Mouse (Mus musculus) kidney, adult 10 weeks (tissue): ENCODE results near the gene Olfr1115. TPM values are rescaled to one million over a fixed set of nuclear protein-coding genes. Genes with fewer than 3 reads are reported as not detected.

Source experiments
- polyA plus RNA-seq: library from polyadenylated mRNA; stranded (reverse); fragments of 350-450 nt; fragmentation: Illumina TruSeq; extraction: RNeasy Lipid Tissue Mini Kit (QIAGEN cat#74804); gene quantifications from one replicate; pipeline ENCODE4 v1.2.3, GENCODE M21; 2014; ENCODE audit warnings: low read depth, low replicate concordance

Olfr1115 gene
- not detected for polyA plus RNA-seq

DNA sequence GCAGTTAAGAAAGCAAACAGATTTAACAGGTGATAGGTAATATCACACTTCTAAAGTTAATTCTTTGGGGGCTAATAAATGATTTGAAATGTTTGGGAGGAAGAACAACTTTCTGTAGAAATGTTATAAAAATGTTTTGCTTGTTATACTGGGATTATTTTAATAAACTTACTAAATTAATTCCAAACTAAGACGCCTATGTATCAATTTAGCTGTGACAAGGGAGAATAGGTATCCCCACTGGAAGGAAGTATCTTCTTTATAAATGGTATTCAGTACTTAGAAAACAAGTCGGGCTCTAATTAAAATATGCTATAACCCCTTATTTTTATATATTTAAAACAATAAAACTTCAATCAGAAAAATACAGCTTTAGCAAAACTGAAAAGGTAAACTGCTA is at the start of gene Olfr1115:
Gene Olfr1115 (plus strand): TSS at position 301 of the 400 bp plus-strand sequence.

DNA sequence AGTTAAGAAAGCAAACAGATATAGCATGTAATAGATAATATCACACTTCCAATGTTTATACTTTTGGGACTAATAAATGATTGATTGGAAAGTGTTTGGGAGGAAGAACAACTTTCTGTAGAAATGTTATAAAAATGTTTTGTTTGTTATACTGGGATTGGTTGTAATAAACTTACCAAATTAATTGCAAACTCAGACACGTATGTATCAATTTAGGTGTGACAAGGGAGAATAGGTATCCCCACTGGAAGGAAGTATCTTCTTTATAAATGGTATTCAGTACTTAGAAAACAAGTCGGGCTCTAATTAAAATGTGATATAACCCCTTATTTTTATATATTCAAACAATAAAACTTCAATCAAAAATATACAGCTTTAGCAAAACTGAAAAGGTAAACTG is 39.1 kb upstream of the Olfr1115 start, which contains the start of gene Olfr1113:
Gene Olfr1113 (plus strand): TSS at position 301 of the 400 bp plus-strand sequence.

GRCm38 (mm10) chr2:87267234-87267633 is 19.4 kb downstream of the Olfr1115 start, which contains the start of gene Olfr1116:
TSS of gene Olfr1116 (plus strand) at chr2:87267534.

Other genes starting within 250 kb of the Olfr1115 start
- gene Olfr1102, start 249.6 kb upstream of the Olfr1115 start, polyA plus RNA-seq = not detected
- gene Olfr1104, start 220.9 kb upstream of the Olfr1115 start, polyA plus RNA-seq = not detected
- gene Olfr1105, start 211.5 kb upstream of the Olfr1115 start, polyA plus RNA-seq = not detected
- not detected for gene Olfr1106, start 195.7 kb upstream of the Olfr1115 start, polyA plus RNA-seq
- gene Olfr1107, start 172.2 kb upstream of the Olfr1115 start, polyA plus RNA-seq = not detected
- gene Olfr1109, start 152.0 kb upstream of the Olfr1115 start, polyA plus RNA-seq = not detected
- gene Olfr259, start 133.4 kb upstream of the Olfr1115 start, polyA plus RNA-seq = not detected
- gene Olfr1110, start 107.7 kb upstream of the Olfr1115 start, polyA plus RNA-seq = not detected
- not detected for gene Olfr1111, start 95.4 kb upstream of the Olfr1115 start, polyA plus RNA-seq
- not detected for gene Olfr1112, start 60.2 kb upstream of the Olfr1115 start, polyA plus RNA-seq
- gene Olfr1113, start 39.0 kb upstream of the Olfr1115 start, polyA plus RNA-seq = not detected
- not detected for gene Olfr1116, start 19.5 kb downstream of the Olfr1115 start, polyA plus RNA-seq
- not detected for gene Olfr1118, start 59.6 kb downstream of the Olfr1115 start, polyA plus RNA-seq
- not detected for gene Olfr1120, start 106.8 kb downstream of the Olfr1115 start, polyA plus RNA-seq
- not detected for gene Olfr1121, start 121.9 kb downstream of the Olfr1115 start, polyA plus RNA-seq
- not detected for gene Olfr1122, start 137.8 kb downstream of the Olfr1115 start, polyA plus RNA-seq
- not detected for gene Olfr1123, start 168.6 kb downstream of the Olfr1115 start, polyA plus RNA-seq
- not detected for gene Olfr1124, start 182.3 kb downstream of the Olfr1115 start, polyA plus RNA-seq
- gene Olfr1126, start 205.9 kb downstream of the Olfr1115 start, polyA plus RNA-seq = not detected
- not detected for gene Pramel7, start 249.1 kb downstream of the Olfr1115 start, polyA plus RNA-seq